Mouse (Mus musculus): Measurements from ENCODE around the gene Eif5a.
A peak's percentile ranks its signal among the peaks of the same experiment; 100 is the strongest.
"Not testable (repeated sequence)": the region's sequence is repeated elsewhere in the genome, so short reads cannot be mapped to it uniquely, and the experiment has no call there.

Gene Eif5a

GRCm38 (mm10) chr11:69945997-69946891 lies 24.5 kb upstream of the Eif5a start:
- DNase-seq (ENCODE audit: low spot score in 2 of 2), result peak; percentile 65 to 66

- DNase-seq (ENCODE audit: low spot score in 2 of 2), result peak in 1 of 2 experiments; percentile 19
Measured at GRCm38 (mm10) chr11:69945216-69945615, 23.5 kb upstream of the Eif5a start.

GRCm38 (mm10) chr11:69940962-69941361 lies 19.2 kb upstream of the Eif5a start:
- DNase-seq (ENCODE audit: low spot score in 2 of 2), result no peak

GRCm38 (mm10) chr11:69939731-69940130 lies 18.0 kb upstream of the Eif5a start:
- DNase-seq (ENCODE audit: low spot score in 2 of 2), result peak in 1 of 2 experiments; percentile 26

- DNase-seq (ENCODE audit: low spot score in 2 of 2), result no peak
Measured at GRCm38 (mm10) chr11:69939181-69939580, 17.4 kb upstream of the Eif5a start.

GRCm38 (mm10) chr11:69938401-69938979 lies 16.7 kb upstream of the Eif5a start:
- DNase-seq (ENCODE audit: low spot score in 2 of 2), result peak in 1 of 2 experiments; percentile 34

- DNase-seq (ENCODE audit: low spot score in 2 of 2), result no peak
Measured at GRCm38 (mm10) chr11:69937834-69938233, 16.1 kb upstream of the Eif5a start.

- DNase-seq (ENCODE audit: low spot score in 2 of 2), result no peak
Measured at GRCm38 (mm10) chr11:69937385-69937784, 15.6 kb upstream of the Eif5a start.

- no peak for DNase-seq (ENCODE audit: low spot score in 2 of 2)
Measured at GRCm38 (mm10) chr11:69936714-69937347, 15.1 kb upstream of the Eif5a start.

- peak; percentile 29 to 51 for DNase-seq (ENCODE audit: low spot score in 2 of 2)
Measured at GRCm38 (mm10) chr11:69936156-69936555, 14.4 kb upstream of the Eif5a start.

GRCm38 (mm10) chr11:69935137-69935879 lies 13.6 kb upstream of the Eif5a start, which contains the start of gene Ybx2:
Ybx2 (plus strand) TSS chr11:69935796.
- peak; percentile 82 to 90 for DNase-seq (ENCODE audit: low spot score in 2 of 2)

GRCm38 (mm10) chr11:69934681-69935080 lies 12.9 kb upstream of the Eif5a start:
- peak in 1 of 2 experiments; percentile 22 for DNase-seq (ENCODE audit: low spot score in 2 of 2)

- peak; percentile 97 to 98 for DNase-seq (ENCODE audit: low spot score in 2 of 2)
Measured at GRCm38 (mm10) chr11:69934169-69934568, 12.4 kb upstream of the Eif5a start.

- no peak for DNase-seq (ENCODE audit: low spot score in 2 of 2)
Measured at GRCm38 (mm10) chr11:69933066-69933465, 11.3 kb upstream of the Eif5a start.

- DNase-seq (ENCODE audit: low spot score in 2 of 2), result peak in 1 of 2 experiments; percentile 52
Measured at GRCm38 (mm10) chr11:69932254-69932653, 10.5 kb upstream of the Eif5a start.

GRCm38 (mm10) chr11:69931769-69932168 lies 10.0 kb upstream of the Eif5a start:
- no peak for DNase-seq (ENCODE audit: low spot score in 2 of 2)

- DNase-seq (ENCODE audit: low spot score in 2 of 2), result no peak
Measured at GRCm38 (mm10) chr11:69930967-69931537, 9.3 kb upstream of the Eif5a start.

GRCm38 (mm10) chr11:69930176-69930575 lies 8.4 kb upstream of the Eif5a start:
- not testable (repeated sequence) for DNase-seq (ENCODE audit: low spot score in 2 of 2)

GRCm38 (mm10) chr11:69929712-69930111 lies 8.0 kb upstream of the Eif5a start:
- DNase-seq (ENCODE audit: low spot score in 2 of 2), result no peak

GRCm38 (mm10) chr11:69927501-69927900 lies 5.7 kb upstream of the Eif5a start:
- DNase-seq (ENCODE audit: low spot score in 2 of 2), result no peak

GRCm38 (mm10) chr11:69922796-69923195 lies 1.0 kb upstream of the Eif5a start:
- no peak for DNase-seq (ENCODE audit: low spot score in 2 of 2)
